Comparison of ENCODE assay signal across 8 mouse cellular contexts in genomic region chr6:129532942-129533860, GRCm38 (mm10). TPM values are rescaled to one million over a fixed set of nuclear protein-coding genes. Genes with fewer than 3 reads are reported as not detected.
A peak's percentile ranks its signal among the peaks of the same experiment; 100 is the strongest.
DNase-seq lines count a peak whose midpoint lies in the region; ATAC-seq and TF ChIP-seq lines count a peak whose summit lies in the region.

Gabarapl1 (plus strand) TSS chr6:129533160.

- peaks cover 27% of the 10 kb centered on the region for H3K79me3 ChIP-seq in C2C12 (ENCODE audit: low read depth)

- peaks cover 16% of the 10 kb centered on the region for H3K4me1 ChIP-seq in heart, embryonic 10.5 days
- H3K4me1 ChIP-seq in kidney, embryonic 14.5 days (ENCODE audit: control insufficient read depth, insufficient read depth, low read length), result peaks cover 14% of the 10 kb centered on the region; the same call in 1 of the 2 replicates
- H3K4me1 ChIP-seq in limb, embryonic 14.5 days (ENCODE audit: control insufficient read depth, insufficient read depth, low read length), result peaks cover 14% of the 10 kb centered on the region
- H3K4me1 ChIP-seq in midbrain, embryonic 16.5 days (ENCODE audit: control insufficient read depth, insufficient read depth, low read length), result peaks cover 29% of the 10 kb centered on the region

- H3K27me3 ChIP-seq in C2C12 (ENCODE audit: control insufficient read depth, insufficient read depth, insufficient read length), result no peaks in the 10 kb centered on the region
- H3K27me3 ChIP-seq in heart, embryonic 10.5 days (ENCODE audit: insufficient read depth, poor library complexity, severe bottlenecking), result no peaks in the 10 kb centered on the region
- H3K27me3 ChIP-seq in kidney, embryonic 14.5 days (ENCODE audit: control insufficient read depth, insufficient read depth, low read length), result no peaks in the 10 kb centered on the region
- no peaks in the 10 kb centered on the region for H3K27me3 ChIP-seq in limb, embryonic 14.5 days (ENCODE audit: control insufficient read depth, insufficient read depth, low read length)
- no peaks in the 10 kb centered on the region for H3K27me3 ChIP-seq in midbrain, embryonic 16.5 days (ENCODE audit: control insufficient read depth, insufficient read depth, low read depth, low read length)

- WGBS in heart, embryonic 10.5 days, result under 1% methylated on average over 55 of the region's 55 CpGs
- under 1% methylated on average over 55 of the region's 55 CpGs for WGBS in kidney, embryonic 14.5 days
- under 1% methylated on average over 54 of the region's 55 CpGs for WGBS in limb, embryonic 14.5 days
- under 1% methylated on average over 55 of the region's 55 CpGs for WGBS in midbrain, embryonic 16.5 days

- TF ChIP-seq CTCF in C2C12 (IDR thresholded peaks at IDR 0.05; ENCODE audit: control insufficient read depth, insufficient read depth, insufficient read length), result no peak

- TF ChIP-seq POLR2A in limb, embryonic 14.5 days (IDR thresholded peaks at IDR 0.05; ENCODE audit: borderline replicate concordance, extremely low read depth, insufficient read depth, insufficient read length), result no peak

- peak within 1 kb of the TSS; percentile 61 for H3ac ChIP-seq in C2C12 (ENCODE audit: control insufficient read depth, insufficient read length, low read depth)

- no peaks in the 10 kb centered on the region for H3K9me3 ChIP-seq in heart, embryonic 10.5 days
- no peaks in the 10 kb centered on the region for H3K9me3 ChIP-seq in kidney, embryonic 14.5 days (ENCODE audit: control insufficient read depth, low read length)
- H3K9me3 ChIP-seq in limb, embryonic 14.5 days (ENCODE audit: control insufficient read depth, low read length), result no peaks in the 10 kb centered on the region
- H3K9me3 ChIP-seq in midbrain, embryonic 16.5 days (replicated peaks; ENCODE audit: control insufficient read depth, low read length, poor library complexity, severe bottlenecking), result no peaks in the 10 kb centered on the region

- H3K36me3 ChIP-seq in C2C12 (ENCODE audit: control insufficient read depth, insufficient read depth), result peaks cover 8% of the 10 kb centered on the region
- H3K36me3 ChIP-seq in heart, embryonic 10.5 days, result peaks cover 5% of the 10 kb centered on the region; the same call in 1 of the 2 replicates
- peaks cover 8% of the 10 kb centered on the region; the same call in 1 of the 2 replicates for H3K36me3 ChIP-seq in kidney, embryonic 14.5 days (ENCODE audit: control insufficient read depth, insufficient read depth, low read length)
- peaks cover 10% of the 10 kb centered on the region; the same call in 1 of the 2 replicates for H3K36me3 ChIP-seq in limb, embryonic 14.5 days (ENCODE audit: control insufficient read depth, insufficient read depth, low read length)
- peaks cover under 1% of the 10 kb centered on the region; the same call in 1 of the 2 replicates for H3K36me3 ChIP-seq in midbrain, embryonic 16.5 days (ENCODE audit: control insufficient read depth, insufficient read depth, low read length)

- H3K27ac ChIP-seq in heart, embryonic 10.5 days, result peak within 1 kb of the TSS; percentile 93
- peak within 1 kb of the TSS; percentile 73 for H3K27ac ChIP-seq in kidney, embryonic 14.5 days (ENCODE audit: low read depth, low read length)
- 0 out of 2 replicates have a peak within 1 kb of the TSS, but pooled peaks have one; percentile 27 for H3K27ac ChIP-seq in limb, embryonic 14.5 days (replicated peaks; ENCODE audit: low read depth, low read length)
- H3K27ac ChIP-seq in midbrain, embryonic 16.5 days (ENCODE audit: low read length), result peak within 1 kb of the TSS; percentile 94

- peak; percentile 90 for DNase-seq in brain, adult 2 months (ENCODE audit: low read depth, low spot score)
- peak; percentile 90 for DNase-seq in heart, embryonic 10.5 days (ENCODE audit: low spot score)
- DNase-seq in limb, embryonic 14.5 days (ENCODE audit: low spot score), result peak; percentile 76
- peak; percentile 45 to 52 for DNase-seq in spleen, postnatal 14 days (ENCODE audit: low spot score in 2 of 2)

- peaks cover 43% of the 10 kb centered on the region for H3K79me2 ChIP-seq in C2C12 (ENCODE audit: control insufficient read depth, insufficient read depth)

- H3K4me2 ChIP-seq in kidney, embryonic 14.5 days (replicated peaks; ENCODE audit: low read depth, low read length), result peak within 1 kb of the TSS; percentile 56
- H3K4me2 ChIP-seq in limb, embryonic 14.5 days (replicated peaks; ENCODE audit: low read depth, low read length, severe bottlenecking), result peak within 1 kb of the TSS; percentile 89
- H3K4me2 ChIP-seq in midbrain, embryonic 16.5 days (ENCODE audit: low read length), result peak within 1 kb of the TSS; percentile 84

- ATAC-seq in erythroblast, adult 5-6 weeks (replicated peaks; ENCODE audit: low FRiP score, poor library complexity, severe bottlenecking), result peak; percentile 86
- ATAC-seq in kidney, embryonic 14.5 days (ENCODE audit: low FRiP score, low TSS enrichment), result peak; percentile 87
- ATAC-seq in limb, embryonic 14.5 days (ENCODE audit: low FRiP score, low read depth), result peak; percentile 88
- ATAC-seq in midbrain, embryonic 16.5 days, result peak; percentile 89

- H3K9ac ChIP-seq in kidney, embryonic 14.5 days (ENCODE audit: low read depth, low read length), result peak within 1 kb of the TSS; percentile 68
- peak within 1 kb of the TSS; percentile 65 for H3K9ac ChIP-seq in limb, embryonic 14.5 days (ENCODE audit: low read depth, low read length, severe bottlenecking)
- H3K9ac ChIP-seq in midbrain, embryonic 16.5 days (ENCODE audit: low read depth, low read length), result peak within 1 kb of the TSS; percentile 92

- H3K4me3 ChIP-seq in C2C12 (ENCODE audit: insufficient read depth, poor library complexity, severe bottlenecking), result peak within 1 kb of the TSS; percentile 87
- peak within 1 kb of the TSS; percentile 88 for H3K4me3 ChIP-seq in heart, embryonic 10.5 days
- peak within 1 kb of the TSS; percentile 91 for H3K4me3 ChIP-seq in kidney, embryonic 14.5 days (ENCODE audit: low read length)
- H3K4me3 ChIP-seq in limb, embryonic 14.5 days (replicated peaks; ENCODE audit: low read length), result peak within 1 kb of the TSS; percentile 68
- peak within 1 kb of the TSS; percentile 88 for H3K4me3 ChIP-seq in midbrain, embryonic 16.5 days (ENCODE audit: low read depth, low read length)

TF ChIP-seq in C2C12, 6 proteins besides CTCF, POLR2A, EP300 and RAD21:
- TF ChIP-seq MAX (IDR thresholded peaks at IDR 0.05) (peak; percentile 72), CEBPB (IDR thresholded peaks at IDR 0.05; ENCODE audit: low read depth) (no peak)

RNA-seq across cellular contexts. Expression of gene Gabarapl1, which starts in this region (rescaled TPM):
- polyA plus RNA-seq in C2C12 (2012; fragmentation: generic; extraction: Trizol), result 64.3 TPM
- total RNA-seq in erythroblast, adult 5-6 weeks (2015; ENCODE audit: low replicate concordance), result 14.0 and 22.6 TPM in 2 replicates
- total RNA-seq in erythroblast, adult 5-6 weeks (2017; ENCODE audit: low replicate concordance), result 31.4 and 36.7 TPM in 2 replicates
- polyA plus RNA-seq in heart, embryonic 10.5 days (2016; fragmentation: Nextera tagmentation; extraction: Ambion mirVana), result 30.8 and 34.4 TPM in 2 replicates
- polyA plus RNA-seq in kidney, embryonic 14.5 days (2014; fragmentation: Nextera tagmentation; extraction: Ambion mirVana), result 16.7 and 22.4 TPM in 2 replicates
- polyA plus RNA-seq in limb, embryonic 14.5 days (2012; rRNA removed), result 45.0 and 46.6 TPM in 2 replicates
- 15.9 and 18.0 TPM in 2 replicates for polyA plus RNA-seq in limb, embryonic 14.5 days (2014; fragmentation: Nextera tagmentation; extraction: Ambion mirVana)
- 226 and 237 TPM in 2 replicates for polyA plus RNA-seq in midbrain, embryonic 16.5 days (2015; fragmentation: Nextera tagmentation; extraction: Ambion mirVana)

Comparison
In these comparisons a context has a peak if more than half of its experiments do, and no peak if none do; other contexts are left out.
1. Peak in every context shown above with its lines: DNase-seq, ATAC-seq, H3K4me3 ChIP-seq and H3K27ac ChIP-seq.
2. H3K27ac ChIP-seq: peak in every context shown above with its lines; median percentile 94 in midbrain, embryonic 16.5 days; 93 in heart, embryonic 10.5 days; 73 in kidney, embryonic 14.5 days; 27 in limb, embryonic 14.5 days.